Mouse (Mus musculus) liver, postnatal 0 days (tissue): Measurements from ENCODE around the gene Lyl1.

Experiments
- CTCF ChIP-seq: sonication (generic); IDR thresholded peaks from 2 replicates; pipeline ENCODE4 v1.5.1; 2016; ENCODE audit warnings: antibody characterized with exemption, low read depth
- EP300 ChIP-seq: IDR thresholded peaks from 2 replicates; pipeline ENCODE4 v1.6.1; 2016; ENCODE audit warnings: antibody characterized with exemption, low read depth, mild to moderate bottlenecking

DNA sequence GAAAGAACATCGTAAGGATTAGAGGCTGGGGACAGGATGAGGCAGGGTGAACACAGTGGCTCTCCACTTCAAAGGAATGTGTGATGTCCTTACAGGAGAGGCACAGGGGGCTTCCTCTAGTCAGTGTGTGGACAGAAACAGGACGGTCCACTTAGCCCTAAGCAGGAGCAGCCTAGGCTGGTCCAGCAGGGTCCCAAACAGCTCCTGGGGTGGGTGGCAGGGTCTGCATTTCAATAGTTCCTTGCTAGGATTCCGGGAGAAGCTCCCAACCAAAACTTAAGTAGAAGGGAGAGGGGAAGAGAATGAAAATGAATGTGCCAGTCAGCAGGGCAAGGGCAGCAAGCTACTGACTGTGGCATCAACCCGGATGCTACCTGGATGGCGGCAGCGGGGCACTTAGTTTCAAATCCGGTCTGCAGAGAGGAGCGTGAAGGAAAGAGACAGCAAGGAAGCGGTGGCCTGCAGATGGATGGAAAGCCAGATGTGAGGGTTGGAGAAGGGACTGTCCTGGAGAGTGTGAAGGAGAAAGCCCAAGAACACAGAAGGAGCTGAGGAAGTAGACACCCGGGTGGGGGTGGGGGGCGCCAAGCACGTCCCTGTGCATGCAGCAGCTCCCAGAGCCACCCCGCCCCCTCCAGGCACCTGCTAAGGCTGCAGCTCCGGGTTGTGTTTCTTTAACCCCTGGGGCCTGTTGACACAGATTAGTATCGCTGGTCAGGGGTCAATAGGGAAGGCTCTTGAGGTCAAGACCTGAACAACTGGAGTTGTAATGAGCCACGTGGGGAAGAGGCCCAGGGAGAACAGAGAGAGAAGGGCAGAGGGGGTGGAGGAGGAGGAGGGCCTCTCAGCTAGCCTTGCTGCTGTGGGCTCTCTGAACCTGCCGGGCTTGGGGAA lies 44.0 kb downstream of the Lyl1 start:
- no peak for TF ChIP-seq EP300
- peak; percentile 18; the same call in 1 of the 2 replicates for TF ChIP-seq CTCF
